Mouse (Mus musculus): ENCODE measurements at regions not wholly inside any gene's neighbourhood (a gene's known extent, or its start where the extent isn't known, plus 50 kb on each side); places are given as distances from the start of the nearest gene placed in this dataset.

- Histone ChIP-seq H3K9me3 (no peaks in the 10 kb centered on the region), H3K4me3 (no peak overlapping the region), H3K27ac (no peak overlapping the region), H3K36me3 (no peaks in the 10 kb centered on the region), H3K27me3 (ENCODE audit: insufficient read depth, poor library complexity, severe bottlenecking) (no peaks in the 10 kb centered on the region), H3K4me1 (replicated peaks) (no peaks in the 10 kb centered on the region)
- WGBS: 89% methylated on average over 3 of the region's 3 CpGs
- DNase-seq (ENCODE audit: low spot score): no peak
Observed at GRCm38 (mm10) chr12:58901931-58902330, 109.9 kb downstream of the Sec23a start.

- WGBS: 88% methylated on average over 2 of the region's 2 CpGs
- H3K4me1 ChIP-seq (replicated peaks): no peaks in the 10 kb centered on the region
- no peak for DNase-seq (ENCODE audit: low spot score)
Observed at GRCm38 (mm10) chr12:58875808-58876207, 136.0 kb downstream of the Sec23a start.

GRCm38 (mm10) chr12:58872465-58872864 lies 139.4 kb downstream of the Sec23a start:
- no peaks in the 10 kb centered on the region for H3K4me1 ChIP-seq (replicated peaks)
- no peak overlapping the region for H3K4me3 ChIP-seq
- H3K9me3 ChIP-seq: no peaks in the 10 kb centered on the region
- no peaks in the 10 kb centered on the region for H3K27me3 ChIP-seq (ENCODE audit: insufficient read depth, poor library complexity, severe bottlenecking)
- DNase-seq (ENCODE audit: low spot score): no peak
- no peak overlapping the region for H3K27ac ChIP-seq
- H3K36me3 ChIP-seq: no peaks in the 10 kb centered on the region

More at GRCm38 (mm10) chr12:58875808-58876207, 136.0 kb downstream of the Sec23a start:
- H3K4me3 ChIP-seq: no peak overlapping the region
- no peak overlapping the region for H3K27ac ChIP-seq
- no peaks in the 10 kb centered on the region for H3K9me3 ChIP-seq
- H3K27me3 ChIP-seq (ENCODE audit: insufficient read depth, poor library complexity, severe bottlenecking): no peaks in the 10 kb centered on the region
- no peaks in the 10 kb centered on the region for H3K36me3 ChIP-seq

GRCm38 (mm10) chr12:58856498-58856897 lies 155.3 kb downstream of the Sec23a start:
- Histone ChIP-seq H3K36me3 (no peaks in the 10 kb centered on the region), H3K27me3 (ENCODE audit: insufficient read depth, poor library complexity, severe bottlenecking) (no peaks in the 10 kb centered on the region), H3K4me1 (replicated peaks) (no peaks in the 10 kb centered on the region), H3K27ac (no peak overlapping the region), H3K4me3 (no peak overlapping the region), H3K9me3 (no peaks in the 10 kb centered on the region)
- no peak for DNase-seq (ENCODE audit: low spot score)
- 73% methylated on average over 2 of the region's 2 CpGs for WGBS

- H3K27ac ChIP-seq: no peak overlapping the region
- no peaks in the 10 kb centered on the region for H3K4me1 ChIP-seq (replicated peaks)
- WGBS: 83% methylated on average over 6 of the region's 6 CpGs
- no peaks in the 10 kb centered on the region for H3K36me3 ChIP-seq
- no peak overlapping the region for H3K4me3 ChIP-seq
- no peak for DNase-seq (ENCODE audit: low spot score)
- H3K9me3 ChIP-seq: no peaks in the 10 kb centered on the region
- H3K27me3 ChIP-seq (ENCODE audit: insufficient read depth, poor library complexity, severe bottlenecking): no peaks in the 10 kb centered on the region
Observed at GRCm38 (mm10) chr12:58851677-58852385, 160.0 kb downstream of the Sec23a start.

- Histone ChIP-seq H3K27me3 (ENCODE audit: insufficient read depth, poor library complexity, severe bottlenecking) (no peaks in the 10 kb centered on the region), H3K4me1 (replicated peaks) (no peaks in the 10 kb centered on the region), H3K9me3 (no peaks in the 10 kb centered on the region), H3K27ac (no peak overlapping the region), H3K36me3 (no peaks in the 10 kb centered on the region), H3K4me3 (no peak overlapping the region)
- 76% methylated on average over 1 of the region's 1 CpGs for WGBS
- DNase-seq (ENCODE audit: low spot score): no peak
Observed at GRCm38 (mm10) chr12:58829656-58830055, 182.2 kb downstream of the Sec23a start.

GRCm38 (mm10) chr12:58827864-58828263 lies 184.0 kb downstream of the Sec23a start:
- H3K9me3 ChIP-seq: no peaks in the 10 kb centered on the region
- H3K27ac ChIP-seq: no peak overlapping the region
- no peaks in the 10 kb centered on the region for H3K27me3 ChIP-seq (ENCODE audit: insufficient read depth, poor library complexity, severe bottlenecking)
- no peaks in the 10 kb centered on the region for H3K36me3 ChIP-seq
- H3K4me3 ChIP-seq: no peak overlapping the region
- no peak for DNase-seq (ENCODE audit: low spot score)
- no peaks in the 10 kb centered on the region for H3K4me1 ChIP-seq (replicated peaks)

- H3K27ac ChIP-seq: no peak overlapping the region
- H3K27me3 ChIP-seq (ENCODE audit: insufficient read depth, poor library complexity, severe bottlenecking): no peaks in the 10 kb centered on the region
- H3K36me3 ChIP-seq: no peaks in the 10 kb centered on the region
- no peak overlapping the region for H3K4me3 ChIP-seq
- no peaks in the 10 kb centered on the region for H3K4me1 ChIP-seq (replicated peaks)
- H3K9me3 ChIP-seq: no peaks in the 10 kb centered on the region
- DNase-seq (ENCODE audit: low spot score): no peak
- 91% methylated on average over 7 of the region's 7 CpGs for WGBS
Observed at GRCm38 (mm10) chr12:58825139-58825921, 186.5 kb downstream of the Sec23a start.

GRCm38 (mm10) chr12:58822971-58823370 lies 188.8 kb downstream of the Sec23a start:
- Histone ChIP-seq H3K4me1 (replicated peaks) (no peaks in the 10 kb centered on the region), H3K4me3 (no peak overlapping the region), H3K27me3 (ENCODE audit: insufficient read depth, poor library complexity, severe bottlenecking) (no peaks in the 10 kb centered on the region), H3K9me3 (no peaks in the 10 kb centered on the region), H3K36me3 (no peaks in the 10 kb centered on the region), H3K27ac (no peak overlapping the region)
- WGBS: 84% methylated on average over 3 of the region's 3 CpGs
- no peak for DNase-seq (ENCODE audit: low spot score)

- H3K36me3 ChIP-seq: no peaks in the 10 kb centered on the region
- DNase-seq (ENCODE audit: low spot score): no peak
- H3K27me3 ChIP-seq (ENCODE audit: insufficient read depth, poor library complexity, severe bottlenecking): no peaks in the 10 kb centered on the region
- H3K4me1 ChIP-seq (replicated peaks): no peaks in the 10 kb centered on the region
- H3K27ac ChIP-seq: no peak overlapping the region
- H3K9me3 ChIP-seq: no peaks in the 10 kb centered on the region
- WGBS: 73% methylated on average over 6 of the region's 6 CpGs
- H3K4me3 ChIP-seq: no peak overlapping the region
Observed at GRCm38 (mm10) chr12:58804068-58804467, 207.7 kb downstream of the Sec23a start.

GRCm38 (mm10) chr12:58802410-58802809 lies 209.4 kb downstream of the Sec23a start:
- H3K27ac ChIP-seq: no peak overlapping the region
- H3K4me1 ChIP-seq (replicated peaks): no peaks in the 10 kb centered on the region
- H3K36me3 ChIP-seq: no peaks in the 10 kb centered on the region
- no peaks in the 10 kb centered on the region for H3K27me3 ChIP-seq (ENCODE audit: insufficient read depth, poor library complexity, severe bottlenecking)
- DNase-seq (ENCODE audit: low spot score): peak; percentile 81
- no peak overlapping the region for H3K4me3 ChIP-seq
- H3K9me3 ChIP-seq: no peaks in the 10 kb centered on the region
- WGBS: 43% methylated on average over 4 of the region's 4 CpGs

Data from hindbrain, embryonic 10.5 days (tissue).